Mouse (Mus musculus) MEL (cell line): Measurements from ENCODE around the gene Tex35.

ENCODE experiments used
- CHD2 ChIP-seq: IDR thresholded peaks from 2 replicates; pipeline ENCODE4 v1.6.1; 2011; ENCODE audit warnings: low read length, improper control_type of control experiment
- CTCF ChIP-seq, 3 experiments: IDR thresholded peaks in 2 of 3; conservative IDR thresholded peaks in 1 of 3; 2 replicates each; pipeline ENCODE4 v1.5.1; 2011 to 2012; ENCODE audit warnings: low read length in 3 of 3, low read depth in 2 of 3, mild to moderate bottlenecking in 2 of 3, improper control_type of control experiment in 1 of 3, inconsistent platforms in 1 of 3, mixed read lengths in 1 of 3, moderate library complexity in 1 of 3; ENCODE audit not compliant: control insufficient read depth in 1 of 3, insufficient read depth in 1 of 3, poor library complexity in 1 of 3, severe bottlenecking in 1 of 3
- E2F4 ChIP-seq: IDR thresholded peaks from 2 replicates; pipeline ENCODE4 v1.6.1; 2011; ENCODE audit warnings: low read depth, low read length, improper control_type of control experiment, borderline replicate concordance
- EP300 ChIP-seq, 2 experiments: IDR thresholded peaks; 2 replicates each; pipeline ENCODE4 v1.6.1; 2011; ENCODE audit warnings: improper control_type of control experiment in 2 of 2, low read length in 2 of 2, low read depth in 1 of 2, mild to moderate bottlenecking in 1 of 2
- GATA1 ChIP-seq: IDR thresholded peaks from 2 replicates; pipeline ENCODE4 v1.6.1; 2011; ENCODE audit warnings: low read depth, low read length, improper control_type of control experiment
- JUND ChIP-seq: IDR thresholded peaks from 2 replicates; pipeline ENCODE4 v1.6.1; 2011; ENCODE audit warnings: low read depth, mild to moderate bottlenecking, improper control_type of control experiment, low read length
- MAFK ChIP-seq: IDR thresholded peaks from 2 replicates; pipeline ENCODE4 v1.6.1; 2011; ENCODE audit warnings: low read depth, mild to moderate bottlenecking, low read length, improper control_type of control experiment, borderline replicate concordance
- MEF2A ChIP-seq: IDR thresholded peaks from 2 replicates; pipeline ENCODE4 v1.6.1; 2014; ENCODE audit warnings: low read depth, mild to moderate bottlenecking, inconsistent platforms, low read length, improper control_type of control experiment; ENCODE audit not compliant: poor library complexity, insufficient replicate concordance, severe bottlenecking; ENCODE audit errors: extremely low read depth
- POLR2A ChIP-seq, 2 experiments: IDR thresholded peaks; 2 replicates each; pipeline ENCODE4 v1.6.1; 2011 to 2012; ENCODE audit warnings: low read length in 2 of 2, mild to moderate bottlenecking in 2 of 2, control low read depth in 1 of 2, improper control_type of control experiment in 1 of 2, low read depth in 1 of 2, moderate library complexity in 1 of 2; ENCODE audit not compliant: control insufficient read depth in 1 of 2, insufficient read depth in 1 of 2, poor library complexity in 1 of 2
- TAL1 ChIP-seq: IDR thresholded peaks from 2 replicates; pipeline ENCODE4 v1.6.1; 2012; ENCODE audit warnings: mild to moderate bottlenecking, inconsistent platforms, low read length, moderate library complexity, mixed read lengths
- USF1 ChIP-seq: IDR thresholded peaks from 2 replicates; pipeline ENCODE4 v1.6.1; 2014; ENCODE audit warnings: low read depth, mild to moderate bottlenecking, inconsistent platforms, low read length, improper control_type of control experiment, moderate library complexity
- USF2 ChIP-seq, 2 experiments: IDR thresholded peaks; 2 replicates each; pipeline ENCODE4 v1.6.1; 2011 to 2012; ENCODE audit warnings: improper control_type of control experiment in 2 of 2, low read length in 2 of 2, borderline replicate concordance in 1 of 2, inconsistent platforms in 1 of 2, low read depth in 1 of 2, mild to moderate bottlenecking in 1 of 2; ENCODE audit not compliant: insufficient read depth in 1 of 2
- ZMIZ1 ChIP-seq: IDR thresholded peaks from 2 replicates; pipeline ENCODE4 v1.6.1; 2012; ENCODE audit warnings: low read depth, mild to moderate bottlenecking, inconsistent platforms, low read length, improper control_type of control experiment, moderate library complexity

GRCm38 (mm10) chr1:157082931-157083330 is 25.5 kb downstream of the Tex35 start:
- no peak for TF ChIP-seq TAL1
- TF ChIP-seq CTCF (IDR thresholded peaks at IDR 0.05 in 2 of 3, conservative IDR thresholded peaks at IDR 0.05 in 1 of 3; ENCODE audit: control insufficient read depth in 1 of 3, insufficient read depth in 1 of 3, low read depth in 2 of 3, low read length in 3 of 3, poor library complexity in 1 of 3, severe bottlenecking in 1 of 3): no peak
- no peak for TF ChIP-seq USF1
- TF ChIP-seq EP300 (IDR thresholded peaks at IDR 0.05; ENCODE audit: low read depth in 1 of 2, low read length in 2 of 2): no peak
- TF ChIP-seq CHD2: no peak
- TF ChIP-seq POLR2A (IDR thresholded peaks at IDR 0.05; ENCODE audit: control insufficient read depth in 1 of 2, insufficient read depth in 1 of 2, low read depth in 1 of 2, low read length in 2 of 2, poor library complexity in 1 of 2): no peak
- no peak for TF ChIP-seq ZMIZ1
- no peak for TF ChIP-seq JUND
- no peak for TF ChIP-seq MAFK
- no peak for TF ChIP-seq GATA1
- no peak for TF ChIP-seq E2F4
- TF ChIP-seq USF2 (IDR thresholded peaks at IDR 0.05; ENCODE audit: borderline replicate concordance in 1 of 2, insufficient read depth in 1 of 2, low read depth in 1 of 2, low read length in 2 of 2): no peak
- TF ChIP-seq MEF2A: no peak
